Mouse (Mus musculus) heart, postnatal 10 days (tissue): ENCODE measurements around the gene Wdr77. TPM values are rescaled to one million over a fixed set of nuclear protein-coding genes. Genes with fewer than 3 reads are reported as not detected.
"Not testable (repeated sequence)": the region's sequence is repeated elsewhere in the genome, so short reads cannot be mapped to it uniquely, and the experiment has no call there.

ENCODE experiments used
- DNase-seq, 2 experiments: peaks; one replicate each; pipeline ENCODE4 v3.0.0; 2021
- intact Hi-C: fragments of 180-260 bp; cut with DNase I; formaldehyde crosslinking; loops from one replicate; pipeline ENCODE4 v1.15.1; 2025
- total RNA-seq, 2 experiments: library from RNA; stranded (reverse); gene quantifications; 2 replicates each; pipeline ENCODE4 v1.2.3; 2021

Gene Wdr77
- total RNA-seq, 2 experiments from 2014 or later: 47.7 to 54.4 TPM

GRCm38 (mm10) chr3:105935033-105935432, 24.1 kb upstream of the Wdr77 start:
- intact Hi-C loops: no loop called here
- peak; percentile 83 to 85 for DNase-seq

GRCm38 (mm10) chr3:105936111-105936510, 23.1 kb upstream of the Wdr77 start:
- intact Hi-C loops: no loop called here
- DNase-seq: no peak

DNA sequence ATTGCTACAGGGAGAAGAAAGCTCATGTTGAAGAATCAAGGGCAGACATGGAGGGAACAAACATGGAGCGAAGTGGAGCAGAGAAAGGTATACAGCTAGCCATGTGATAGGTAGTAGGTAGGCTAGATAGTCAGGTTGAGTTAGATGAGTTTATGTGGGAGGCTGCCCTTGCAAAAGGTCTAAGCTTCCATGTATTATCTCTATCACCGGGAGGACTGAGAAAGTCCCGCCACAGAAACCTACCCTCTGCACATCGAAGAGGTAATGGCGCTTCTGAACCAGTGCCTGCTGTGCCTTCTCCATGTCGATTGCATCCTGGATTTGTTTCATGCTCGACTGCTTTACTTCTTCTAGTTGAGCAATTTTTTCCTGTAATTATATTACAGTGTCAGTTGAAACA, 7.8 kb upstream of the Wdr77 start:
- intact Hi-C loops: no loop called here

GRCm38 (mm10) chr3:105957235-105957634, 1.9 kb upstream of the Wdr77 start:
- intact Hi-C loops: loop anchor here (5.0 kb wide), 1 partner anchor 280 kb away; no protein-coding TSS in a partner anchor
- DNase-seq: no peak

More for the DNA sequence above, 7.8 kb upstream of the Wdr77 start:
- DNase-seq: no peak

DNA sequence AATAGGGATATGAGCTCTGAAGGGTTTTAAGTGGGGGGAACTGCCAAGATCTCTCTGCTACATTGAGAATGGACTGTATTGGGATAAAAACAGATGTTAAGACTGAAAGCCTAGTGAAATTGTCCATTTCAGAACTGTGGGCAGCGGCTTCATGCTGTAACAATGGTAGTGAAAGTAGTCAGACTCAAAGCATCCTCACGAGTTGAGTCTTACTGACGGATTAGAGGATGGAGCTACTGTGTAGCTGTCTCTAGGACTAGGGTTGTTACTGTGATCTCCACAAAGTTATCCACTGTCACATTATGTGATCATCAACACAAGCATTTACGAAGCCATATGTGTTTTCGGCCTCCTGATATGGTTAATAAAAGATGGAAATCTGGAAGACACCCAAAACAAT, 965 bp upstream of the Wdr77 start:
- intact Hi-C loops: loop anchor here (5.0 kb wide), 1 partner anchor 281 kb away; no protein-coding TSS in a partner anchor
- DNase-seq: no peak

- no peak for DNase-seq
- intact Hi-C loops: loop anchor here (5.0 kb wide), 1 partner anchor 282 kb away; no protein-coding TSS in a partner anchor
Observed at GRCm38 (mm10) chr3:105959585-105959984, 416 bp downstream of the Wdr77 start.

DNA sequence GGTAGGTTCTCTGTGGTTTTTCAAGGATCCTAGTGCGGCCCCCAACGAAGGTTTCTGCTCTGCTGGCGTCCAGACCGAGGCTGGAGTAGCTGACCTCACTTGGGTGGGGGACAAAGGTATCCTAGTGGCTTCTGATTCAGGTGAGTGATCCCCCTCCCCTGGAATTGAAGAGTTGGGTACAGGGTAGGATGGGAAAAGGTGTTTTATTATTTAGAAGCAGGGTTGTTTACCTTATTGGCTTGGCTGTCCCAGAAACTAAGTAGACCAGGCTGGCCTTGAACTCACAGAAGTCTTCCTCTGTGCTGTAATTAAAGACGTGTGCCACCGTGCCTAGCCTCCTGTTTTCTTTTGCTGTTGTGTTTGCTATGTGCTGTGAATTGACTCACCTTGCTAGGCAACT, 830 bp downstream of the Wdr77 start, which contains the start of gene Atp5f1:
Atp5f1 (minus strand) TSS at position 101 of the 400 bp plus-strand sequence.
- intact Hi-C loops: loop anchor here (5.0 kb wide), 1 partner anchor 283 kb away; no protein-coding TSS in a partner anchor
- DNase-seq: no peak

DNA sequence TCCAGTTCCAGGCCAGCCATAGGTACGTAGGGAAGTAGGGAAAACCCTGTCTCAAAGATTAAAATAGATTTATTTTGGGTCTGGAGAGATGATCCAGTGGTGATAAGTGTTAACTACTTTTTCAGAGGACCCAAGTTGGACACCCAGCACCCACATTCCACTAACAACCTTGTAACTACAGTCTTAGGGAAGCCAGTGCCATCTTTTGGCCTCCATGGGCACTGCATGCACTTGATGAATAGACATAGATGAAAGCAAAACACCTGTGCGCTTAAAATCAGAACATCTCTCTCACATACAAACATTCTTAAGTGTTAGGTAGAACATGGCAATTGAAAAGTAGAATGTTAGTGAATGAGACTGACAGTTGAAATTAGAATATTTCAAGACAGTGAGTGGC, 1.5 kb downstream of the Wdr77 start:
- intact Hi-C loops: no loop called here
- DNase-seq: no peak

- intact Hi-C loops: no loop called here
Observed at GRCm38 (mm10) chr3:105971831-105972446, 12.8 kb downstream of the Wdr77 start.

DNA sequence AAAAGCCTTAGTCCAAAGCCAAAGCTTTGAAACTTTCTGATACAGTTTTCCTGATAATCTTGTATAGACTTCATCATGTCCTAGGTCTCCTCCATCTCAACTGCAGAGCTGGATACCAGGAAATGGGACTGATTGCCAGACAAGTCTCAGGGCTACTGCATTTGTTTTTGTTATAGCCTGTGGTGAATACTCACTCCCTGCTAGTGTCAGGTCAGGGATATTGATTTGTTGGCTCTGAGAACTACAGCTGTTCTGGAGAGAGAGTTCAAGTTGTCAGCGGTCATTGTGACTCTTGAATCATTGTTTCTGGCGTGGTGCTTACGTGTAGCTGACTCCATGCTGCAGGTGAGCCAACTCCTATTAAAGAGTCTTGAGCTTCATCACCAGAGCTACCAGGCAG, 14.2 kb downstream of the Wdr77 start, which contains the start of gene Ovgp1:
Ovgp1 (plus strand) TSS at position 301 of the 400 bp plus-strand sequence.
- intact Hi-C loops: no loop called here

More at GRCm38 (mm10) chr3:105971831-105972446, 12.8 kb downstream of the Wdr77 start:
- no peak for DNase-seq

DNA sequence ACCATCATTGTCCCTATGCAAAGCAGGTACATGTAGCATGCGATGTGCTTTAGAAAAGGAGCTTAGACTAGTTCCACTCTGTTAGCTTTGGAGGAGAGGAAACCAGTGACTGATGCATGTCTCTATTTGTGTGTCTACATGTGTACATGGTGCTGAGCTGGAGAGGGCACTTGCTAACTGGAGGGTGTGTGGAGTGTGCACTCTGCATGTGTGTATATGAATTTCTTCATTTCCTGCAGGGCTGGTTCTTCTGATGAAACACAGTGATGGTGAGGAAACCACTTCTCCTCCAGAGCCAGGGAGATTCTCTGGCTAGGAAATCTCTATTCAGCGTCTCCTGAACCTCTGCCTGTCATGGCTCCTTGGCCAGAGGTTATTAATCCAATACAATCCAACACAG, 15.0 kb downstream of the Wdr77 start:
- intact Hi-C loops: no loop called here

More for the DNA sequence above, 14.2 kb downstream of the Wdr77 start, which contains the start of gene Ovgp1:
- DNase-seq: no peak

DNA sequence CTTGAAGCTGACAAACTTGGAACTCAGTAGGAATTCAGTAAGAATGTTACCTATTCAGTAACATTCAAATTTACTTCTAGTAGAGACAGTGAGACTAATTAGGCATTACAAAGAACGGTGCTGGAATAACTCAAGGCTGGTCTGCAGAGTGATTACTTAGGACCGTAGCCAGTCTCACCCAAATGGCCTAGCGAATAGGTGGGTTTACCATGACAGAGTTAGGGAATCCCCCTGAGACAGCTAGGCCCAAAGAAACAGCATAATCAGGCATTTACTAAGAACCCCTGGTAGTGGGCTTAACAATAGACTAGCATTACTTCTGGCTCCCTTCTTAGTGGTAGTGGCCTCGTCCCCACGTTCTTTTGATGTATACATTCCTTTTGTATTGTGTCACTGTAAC, 30.4 kb downstream of the Wdr77 start:
- intact Hi-C loops: loop anchor here (5.0 kb wide), 1 partner anchor 888 kb away; no protein-coding TSS in a partner anchor
- not testable (repeated sequence) for DNase-seq

More for the DNA sequence above, 15.0 kb downstream of the Wdr77 start:
- DNase-seq: no peak

DNA sequence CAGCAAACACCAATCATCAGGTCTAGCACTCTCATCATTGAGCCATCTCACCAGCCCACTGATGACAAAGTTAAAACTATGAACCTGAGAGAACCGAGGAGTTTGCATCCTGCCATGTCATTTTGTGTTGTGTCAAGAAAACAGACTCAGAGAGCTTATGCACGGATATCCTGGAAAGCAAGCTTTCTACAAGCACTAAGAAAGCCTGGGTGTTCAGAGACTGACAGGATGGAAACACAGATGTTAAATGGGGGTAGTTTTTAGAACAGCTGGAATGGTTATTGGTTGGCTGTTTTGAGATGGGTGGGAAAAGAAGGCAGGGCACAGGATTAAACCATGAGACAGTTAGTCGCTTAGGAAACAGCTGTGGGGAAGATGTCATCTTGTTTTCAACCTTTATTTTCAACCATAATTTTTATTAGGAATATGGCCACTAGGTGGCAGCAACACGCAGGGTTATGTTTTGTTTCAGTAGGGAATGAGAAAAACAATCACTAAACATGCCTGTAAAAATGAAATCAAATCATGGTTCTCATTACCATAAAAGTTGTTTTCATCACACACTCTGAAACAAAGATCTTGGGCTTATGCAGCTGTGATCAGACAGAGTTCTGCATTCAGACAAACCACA, 32.6 kb downstream of the Wdr77 start:
- DNase-seq: peak; percentile 59 to 79
- intact Hi-C loops: loop anchor here (1.0 to 5.0 kb wide), 2 partner anchors 457 to 886 kb away; no protein-coding TSS in a partner anchor

DNA sequence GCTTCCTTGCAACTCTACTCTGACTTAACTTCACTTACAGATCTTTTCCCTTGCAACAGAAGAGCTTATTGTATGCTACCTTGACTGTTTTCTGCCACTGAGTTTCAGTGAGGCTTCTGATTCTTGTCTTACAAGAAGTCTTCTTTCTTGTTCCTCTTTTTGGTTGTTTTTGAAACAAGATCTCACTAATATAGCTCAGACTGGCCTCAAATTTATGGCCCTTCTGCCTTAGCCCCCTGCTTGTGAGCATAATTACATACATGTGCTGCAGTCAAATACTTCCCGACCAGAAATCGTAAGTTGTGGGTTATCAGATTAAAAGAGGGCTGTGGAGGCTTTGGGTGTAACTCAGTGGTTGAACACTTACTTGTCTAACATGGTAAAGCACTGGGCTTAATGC, 35.6 kb downstream of the Wdr77 start:
- no peak for DNase-seq
- intact Hi-C loops: loop anchor here (5.0 kb wide), 1 partner anchor 883 kb away; no protein-coding TSS in a partner anchor

DNA sequence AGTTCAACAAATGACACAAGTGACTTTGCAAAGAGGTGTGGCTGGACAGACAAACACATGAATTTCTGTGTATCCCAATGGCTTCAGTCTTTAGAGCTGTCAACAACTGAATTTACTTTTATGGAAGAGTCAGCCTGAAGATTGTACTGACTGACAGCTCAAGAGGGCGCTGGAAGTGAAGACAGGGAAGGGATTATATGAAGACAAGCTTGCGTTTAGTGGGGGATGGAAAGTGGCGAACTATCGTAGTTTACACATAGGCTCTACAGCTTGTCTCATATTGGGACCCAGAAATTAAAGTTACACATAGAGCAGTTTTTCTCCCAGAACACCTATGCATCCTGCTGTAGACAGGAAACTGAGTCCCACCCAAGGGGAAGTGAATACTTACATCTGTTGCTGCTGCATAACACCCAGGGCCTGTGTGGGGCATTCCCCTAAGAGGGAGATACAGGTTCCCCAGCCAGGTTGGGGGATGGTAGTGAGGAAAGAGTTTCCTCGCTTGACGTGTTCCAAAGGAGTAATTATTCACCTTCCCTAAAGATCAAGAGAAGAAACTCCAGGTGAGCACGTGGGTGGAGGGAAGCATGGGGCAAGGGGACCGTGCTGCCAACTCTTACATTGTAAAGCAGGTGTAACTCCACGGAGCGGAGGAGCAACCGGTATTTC, 41.7 kb downstream of the Wdr77 start:
- intact Hi-C loops: no loop called here
- no peak for DNase-seq

GRCm38 (mm10) chr3:106001416-106002370, 42.5 kb downstream of the Wdr77 start:
- peak; percentile 1 to 9 for DNase-seq

GRCm38 (mm10) chr3:106003360-106003759, 44.2 kb downstream of the Wdr77 start:
- intact Hi-C loops, DNase-seq: not testable (repeated sequence)

More at GRCm38 (mm10) chr3:106001416-106002370, 42.5 kb downstream of the Wdr77 start:
- intact Hi-C loops: no loop called here

DNA sequence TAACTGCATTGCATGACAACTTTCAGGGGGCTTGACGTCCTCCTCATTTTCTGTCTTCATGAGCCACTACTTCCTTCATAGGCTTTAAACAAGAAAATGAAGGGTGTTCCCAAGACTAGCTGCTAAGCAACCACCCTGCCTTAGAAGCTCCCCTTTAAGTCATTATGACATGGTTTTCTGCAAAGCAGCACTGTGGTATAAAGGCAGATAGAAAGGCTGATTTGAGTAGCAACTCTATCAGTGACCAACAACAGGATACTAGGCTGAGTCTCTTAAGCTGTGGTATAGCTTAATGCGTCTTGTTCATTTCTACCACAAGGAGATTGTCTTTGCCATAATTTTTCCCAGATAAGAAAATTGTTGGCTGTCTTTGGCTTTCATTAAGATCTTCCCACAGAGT, 55.4 kb downstream of the Wdr77 start, which contains the start of gene Pifo:
Pifo (minus strand) TSS at position 101 of the 400 bp plus-strand sequence.
- intact Hi-C loops: no loop called here
- no peak for DNase-seq
